Mouse (Mus musculus) G1E (cell line): Measurements from ENCODE around the gene Dram1. TPM values are rescaled to one million over a fixed set of nuclear protein-coding genes. Genes with fewer than 3 reads are reported as not detected.

Experiments used
- ATAC-seq: 2 replicates; pipeline ENCODE4 v1.8.0; 2016; ENCODE audit warnings: mild to moderate bottlenecking; ENCODE audit not compliant: insufficient number of reproducible peaks, poor library complexity, low FRiP score, severe bottlenecking; ENCODE audit errors: extremely low read depth
- DNase-seq: peaks from one replicate; pipeline ENCODE4 v3.0.0; 2012; ENCODE audit warnings: low spot score
- H3K27me3 ChIP-seq: 2 replicates; pipeline ENCODE4 v1.6.1; 2012; ENCODE audit warnings: mild to moderate bottlenecking, low read length, inconsistent platforms; ENCODE audit not compliant: insufficient read depth
- H3K36me3 ChIP-seq: replicated peaks from 2 replicates; pipeline ENCODE3; 2012; ENCODE audit warnings: mild to moderate bottlenecking, inconsistent platforms
- H3K4me1 ChIP-seq: 2 replicates; pipeline ENCODE4 v1.6.1; 2012; ENCODE audit warnings: low read depth, low read length, inconsistent platforms, mixed read lengths; ENCODE audit not compliant: insufficient read depth
- H3K4me3 ChIP-seq: 2 replicates; pipeline ENCODE4 v1.5.1; 2012; ENCODE audit warnings: low read depth, mild to moderate bottlenecking, inconsistent platforms, low read length, moderate library complexity, mixed read lengths
- H3K9me3 ChIP-seq: replicated peaks from 2 replicates; pipeline ENCODE4 v1.6.1; 2012; ENCODE audit warnings: inconsistent platforms
- CTCF ChIP-seq: IDR thresholded peaks from 2 replicates; pipeline ENCODE4 v1.5.1; 2012; ENCODE audit warnings: low read depth, low read length, inconsistent platforms, mixed read lengths
- GATA1 ChIP-seq: IDR thresholded peaks from 2 replicates; pipeline ENCODE4 v1.6.1; 2012; ENCODE audit warnings: borderline replicate concordance, low read length, inconsistent platforms, mixed read lengths
- GATA2 ChIP-seq: IDR thresholded peaks from 2 replicates; pipeline ENCODE4 v1.6.1; 2012; ENCODE audit warnings: low read depth, low read length, inconsistent platforms, borderline replicate concordance
- POLR2AphosphoS5 ChIP-seq: IDR thresholded peaks from 2 replicates; pipeline ENCODE4 v1.6.1; 2012; ENCODE audit warnings: low read depth, low read length, inconsistent platforms; ENCODE audit not compliant: insufficient replicate concordance
- TAL1 ChIP-seq: conservative IDR thresholded peaks from 2 replicates; pipeline ENCODE4 v1.6.1; 2012; ENCODE audit warnings: low read depth, low read length, inconsistent platforms, mixed read lengths
- polyA plus RNA-seq: library from polyadenylated mRNA; stranded (reverse); fragments of >175 nt; gene quantifications from 2 replicates; pipeline ENCODE4 v1.2.3, GENCODE M21; 2012
- total RNA-seq, 2 experiments: library from RNA; stranded (forward) in 1 of 2; stranded (reverse) in 1 of 2; fragments of 200-1000 nt in 1 of 2; fragments of >200 nt in 1 of 2; fragmentation: Nextera tagmentation in 1 of 2; gene quantifications; 2 replicates each; pipeline ENCODE4 v1.2.3; 2014 to 2017

Gene Dram1
- total and polyA plus RNA-seq, 3 experiments = 0.11 TPM; not detected in 2

- DNase-seq = no peak
- no peaks in the 10 kb centered on the region for H3K27me3 ChIP-seq
- no peak for TF ChIP-seq TAL1
- H3K4me1 ChIP-seq = peaks cover 69% of the 10 kb centered on the region
- ATAC-seq = no peak
- H3K36me3 ChIP-seq = peaks cover 7% of the 10 kb centered on the region
- no peaks in the 10 kb centered on the region for H3K9me3 ChIP-seq
- H3K4me3 ChIP-seq = peak overlapping the region; percentile 55; the same call in 1 of the 2 replicates
Observed at GRCm38 (mm10) chr10:88383479-88383878, 4.6 kb upstream of the Dram1 start.

GRCm38 (mm10) chr10:88382009-88382408, 3.1 kb upstream of the Dram1 start:
- DNase-seq (no peak), ATAC-seq (no peak)
- Histone ChIP-seq H3K36me3 (peaks cover 7% of the 10 kb centered on the region), H3K4me1 (peaks cover 79% of the 10 kb centered on the region), H3K27me3 (no peaks in the 10 kb centered on the region), H3K4me3 (peak overlapping the region; percentile 45; the same call in 1 of the 2 replicates), H3K9me3 (no peaks in the 10 kb centered on the region)
- TF ChIP-seq POLR2AphosphoS5 = no peak
- TF ChIP-seq CTCF = no peak
- no peak for TF ChIP-seq TAL1
- TF ChIP-seq GATA2 = no peak
- TF ChIP-seq GATA1 = no peak

DNA sequence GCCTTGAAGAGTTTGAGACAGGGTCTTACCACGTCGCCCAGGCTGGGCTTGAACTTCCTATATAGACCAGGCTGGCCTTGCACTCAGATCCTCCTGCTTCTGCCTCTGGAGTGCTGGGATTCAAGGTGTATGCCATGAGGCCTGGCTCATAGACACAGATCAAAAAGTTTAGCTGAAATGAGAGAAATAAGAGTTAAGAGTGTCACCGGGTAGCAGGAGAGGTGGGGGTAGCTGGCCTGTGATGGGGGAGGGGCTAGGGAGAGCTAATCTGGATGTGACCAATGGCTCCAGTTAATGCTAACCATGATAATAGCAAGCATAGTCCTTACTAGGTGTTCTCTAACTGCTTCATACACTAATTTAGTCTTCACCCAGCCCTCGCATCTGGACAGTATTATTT, 2.4 kb upstream of the Dram1 start:
- TF ChIP-seq POLR2AphosphoS5 = no peak
- no peak for TF ChIP-seq GATA2
- no peak for TF ChIP-seq CTCF
- no peak for TF ChIP-seq GATA1
- no peak for TF ChIP-seq TAL1
- peaks cover 7% of the 10 kb centered on the region for H3K36me3 ChIP-seq
- ATAC-seq (no peak), DNase-seq (no peak)
- H3K4me1 ChIP-seq = peaks cover 79% of the 10 kb centered on the region
- H3K4me3 ChIP-seq = peak overlapping the region; percentile 93; the same call in 1 of the 2 replicates
- no peaks in the 10 kb centered on the region for H3K27me3 ChIP-seq
- H3K9me3 ChIP-seq = no peaks in the 10 kb centered on the region

DNA sequence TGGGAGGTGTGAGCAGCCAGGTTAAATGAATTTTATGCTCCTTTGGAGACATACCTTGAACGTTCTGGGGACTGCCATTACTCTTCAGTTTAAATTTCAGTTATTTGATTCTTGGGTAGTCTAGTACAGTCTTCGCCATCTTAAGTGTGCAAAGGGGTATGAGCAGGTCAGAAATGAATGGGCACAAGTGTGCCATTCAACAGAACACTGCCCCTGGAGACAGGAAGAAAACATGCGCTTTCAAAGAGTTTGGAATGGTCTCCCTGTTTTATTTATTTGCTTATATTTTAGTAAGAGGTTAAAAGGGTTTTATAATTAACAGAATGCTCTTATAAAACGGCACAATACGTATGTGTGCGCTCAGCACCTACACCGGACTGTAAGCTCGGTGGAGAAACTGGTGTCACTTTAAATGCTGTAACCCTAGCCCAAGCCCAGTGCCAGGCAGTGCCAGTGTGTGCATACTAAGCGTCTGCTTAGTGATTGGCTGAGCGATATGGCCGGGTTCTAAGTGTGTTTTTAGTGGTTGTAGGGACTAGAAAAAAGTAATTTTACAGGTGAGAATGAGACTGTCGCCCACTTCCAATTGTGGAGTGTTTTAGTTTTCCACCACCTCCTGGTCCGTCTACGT, 1.7 kb upstream of the Dram1 start:
- no peak for DNase-seq
- ATAC-seq = no peak
- no peaks in the 10 kb centered on the region for H3K9me3 ChIP-seq
- peak overlapping the region; percentile 93 for H3K4me3 ChIP-seq
- TF ChIP-seq CTCF (no peak), GATA1 (no peak), POLR2AphosphoS5 (no peak), GATA2 (no peak), TAL1 (no peak)
- peaks cover 72% of the 10 kb centered on the region for H3K4me1 ChIP-seq
- peaks cover 7% of the 10 kb centered on the region for H3K36me3 ChIP-seq
- H3K27me3 ChIP-seq = peaks cover 3% of the 10 kb centered on the region; the same call in 1 of the 2 replicates

GRCm38 (mm10) chr10:88380002-88380401, 1.1 kb upstream of the Dram1 start:
- peak overlapping the region; percentile 93 for H3K4me3 ChIP-seq
- DNase-seq (peak; percentile 63), ATAC-seq (peak; percentile 83)
- peaks cover 6% of the 10 kb centered on the region; the same call in 1 of the 2 replicates for H3K27me3 ChIP-seq
- peaks cover 7% of the 10 kb centered on the region for H3K36me3 ChIP-seq
- peaks cover 66% of the 10 kb centered on the region for H3K4me1 ChIP-seq
- H3K9me3 ChIP-seq = no peaks in the 10 kb centered on the region
- TF ChIP-seq CTCF = no peak
- no peak for TF ChIP-seq TAL1
- no peak for TF ChIP-seq POLR2AphosphoS5
- TF ChIP-seq GATA2 = no peak
- no peak for TF ChIP-seq GATA1

GRCm38 (mm10) chr10:88377666-88378065, 1.2 kb downstream of the Dram1 start:
- no peak for ATAC-seq
- no peak for TF ChIP-seq POLR2AphosphoS5
- TF ChIP-seq GATA2 = no peak
- TF ChIP-seq CTCF = no peak
- TF ChIP-seq TAL1 = no peak
- TF ChIP-seq GATA1 = no peak
- peaks cover 46% of the 10 kb centered on the region for H3K4me1 ChIP-seq
- no peaks in the 10 kb centered on the region for H3K36me3 ChIP-seq
- H3K27me3 ChIP-seq = peaks cover 7% of the 10 kb centered on the region; the same call in 1 of the 2 replicates
- H3K9me3 ChIP-seq = no peaks in the 10 kb centered on the region
- no peak overlapping the region for H3K4me3 ChIP-seq
- no peak for DNase-seq

GRCm38 (mm10) chr10:88376770-88377169, 2.1 kb downstream of the Dram1 start:
- peaks cover 7% of the 10 kb centered on the region; the same call in 1 of the 2 replicates for H3K27me3 ChIP-seq
- ATAC-seq (no peak), DNase-seq (peak; percentile 36)
- peak; percentile 90 for TF ChIP-seq CTCF
- TF ChIP-seq GATA2 = no peak
- no peaks in the 10 kb centered on the region for H3K9me3 ChIP-seq
- H3K36me3 ChIP-seq = no peaks in the 10 kb centered on the region
- H3K4me1 ChIP-seq = peaks cover 37% of the 10 kb centered on the region
- no peak overlapping the region for H3K4me3 ChIP-seq
